Mouse (Mus musculus) liver, embryonic 14.5 days (tissue): ENCODE results near the gene Cntnap5c. TPM values are rescaled to one million over a fixed set of nuclear protein-coding genes. Genes with fewer than 3 reads are reported as not detected.
"Not testable (repeated sequence)": the region's sequence is repeated elsewhere in the genome, so short reads cannot be mapped to it uniquely, and the experiment has no call there.

ENCODE experiments used
- ATAC-seq: fragments of 200-750 bp; cut with Nextera tagmentation; 2 replicates; pipeline ENCODE4 v1.8.0; 2017; ENCODE audit warnings: moderate number of reproducible peaks, mild to moderate bottlenecking, moderate library complexity; ENCODE audit not compliant: insufficient read depth
- DNase-seq, 3 experiments: peaks; one replicate each; pipeline ENCODE4 v3.0.0-alpha.2; 2012 to 2013; ENCODE audit warnings: low read depth in 3 of 3, low spot score in 3 of 3
- H3K27ac ChIP-seq: fragments of 300-500 bp; sonication (generic); 2 replicates; pipeline ENCODE4 v1.5.1; 2014; ENCODE audit warnings: moderate library complexity, mild to moderate bottlenecking, control low read depth, inconsistent platforms
- H3K27me3 ChIP-seq: fragments of 300-500 bp; sonication (generic); 2 replicates; pipeline ENCODE4 v1.6.1; 2014; ENCODE audit warnings: mild to moderate bottlenecking, low read length, moderate library complexity; ENCODE audit not compliant: control insufficient read depth, insufficient read depth
- H3K36me3 ChIP-seq: fragments of 300-500 bp; sonication (generic); replicated peaks from 2 replicates; pipeline ENCODE4 v1.6.1; 2014; ENCODE audit warnings: low read depth; ENCODE audit not compliant: control insufficient read depth, insufficient read depth
- H3K4me1 ChIP-seq, 2 experiments: fragments of 200-500 bp in 1 of 2; fragments of 300-500 bp in 1 of 2; sonication (generic) in 1 of 2; replicated peaks; 2 replicates each; pipeline ENCODE4 v1.6.1; 2012 to 2014; ENCODE audit warnings: antibody characterized with exemption in 1 of 2, inconsistent platforms in 1 of 2, low read length in 1 of 2; ENCODE audit not compliant: control insufficient read depth in 2 of 2, insufficient read depth in 2 of 2
- H3K4me2 ChIP-seq: fragments of 300-500 bp; sonication (generic); 2 replicates; pipeline ENCODE4 v1.6.1; 2014; ENCODE audit warnings: low read depth, mild to moderate bottlenecking, control low read depth, moderate library complexity
- H3K4me3 ChIP-seq, 2 experiments: fragments of 200-500 bp in 1 of 2; fragments of 300-500 bp in 1 of 2; sonication (generic) in 1 of 2; 2 replicates each; pipeline ENCODE4 v1.5.1; 2012 to 2014; ENCODE audit warnings: low read depth in 2 of 2, low read length in 2 of 2, mild to moderate bottlenecking in 2 of 2, control low read depth in 1 of 2, inconsistent platforms in 1 of 2, moderate library complexity in 1 of 2; ENCODE audit not compliant: insufficient read depth in 1 of 2
- H3K9ac ChIP-seq: fragments of 300-500 bp; sonication (generic); replicated peaks from 2 replicates; pipeline ENCODE4 v1.6.1; 2014; ENCODE audit warnings: mild to moderate bottlenecking, control low read depth, moderate library complexity
- H3K9me3 ChIP-seq: fragments of 300-500 bp; sonication (generic); 2 replicates; pipeline ENCODE4 v1.6.1; 2016; ENCODE audit warnings: low read length, mixed read lengths; ENCODE audit not compliant: control insufficient read depth
- CTCF ChIP-seq: IDR thresholded peaks from 2 replicates; pipeline ENCODE4 v1.5.1; 2016; ENCODE audit warnings: antibody characterized with exemption, low read depth, control low read depth
- EP300 ChIP-seq: IDR thresholded peaks from 2 replicates; pipeline ENCODE4 v1.6.1; 2016; ENCODE audit warnings: antibody characterized with exemption, low read depth
- WGBS: fragments of 180-500 bp; shearing (Covaris S2); extraction: QIAGEN DNeasy Blood & Tissue Kit; methylation state at CpG from one replicate; pipeline ENCODE4 v1.1.7; 2014; ENCODE audit not compliant: insufficient replicate concordance; 5-methylcytosine and 5-hydroxymethylcytosine counted together
- polyA plus RNA-seq, 2 experiments: library from polyadenylated mRNA; depleted of rRNA in 1 of 2; stranded (reverse) in 1 of 2; unstranded in 1 of 2; fragments of >200 nt; fragmentation: Nextera tagmentation in 1 of 2; extraction: Ambion mirVana in 1 of 2; gene quantifications; 2 replicates each; pipeline versions ENCODE4 v1.2.1 to v1.2.3; 2012 to 2014

The Cntnap5c gene
- polyA plus RNA-seq, 2 experiments: not detected

- no peak overlapping the region for H3K4me3 ChIP-seq
- H3K4me1 ChIP-seq: no peaks in the 10 kb centered on the region
- H3K9ac ChIP-seq: no peak overlapping the region
- TF ChIP-seq CTCF (no peak), EP300 (no peak)
- no peaks in the 10 kb centered on the region for H3K9me3 ChIP-seq
- no peaks in the 10 kb centered on the region for H3K27me3 ChIP-seq
- ATAC-seq (no peak), DNase-seq (no peak)
- no peaks in the 10 kb centered on the region for H3K36me3 ChIP-seq
- H3K27ac ChIP-seq: no peak overlapping the region
- H3K4me2 ChIP-seq: no peak overlapping the region
Measured at GRCm38 (mm10) chr17:57837090-57837971, 68.0 kb downstream of the Cntnap5c start.

GRCm38 (mm10) chr17:57855811-57856210 lies 86.4 kb downstream of the Cntnap5c start:
- not testable (repeated sequence) for H3K27me3 ChIP-seq, DNase-seq, H3K9me3 ChIP-seq, H3K4me1 ChIP-seq, H3K27ac ChIP-seq, H3K4me3 ChIP-seq, H3K9ac ChIP-seq, H3K36me3 ChIP-seq, H3K4me2 ChIP-seq, ATAC-seq
- WGBS: no CpG with 5 or more reads among the region's 4 CpGs

- Histone ChIP-seq H3K4me1 (no peaks in the 10 kb centered on the region), H3K9ac (no peak overlapping the region), H3K9me3 (no peaks in the 10 kb centered on the region), H3K4me3 (no peak overlapping the region), H3K27ac (no peak overlapping the region), H3K27me3 (no peaks in the 10 kb centered on the region), H3K36me3 (no peaks in the 10 kb centered on the region), H3K4me2 (no peak overlapping the region)
- TF ChIP-seq CTCF (no peak), EP300 (no peak)
- ATAC-seq: no peak
- no peak for DNase-seq
Measured at GRCm38 (mm10) chr17:57865996-57866395, 96.6 kb downstream of the Cntnap5c start.

- Histone ChIP-seq H3K27me3 (no peaks in the 10 kb centered on the region), H3K4me3 (no peak overlapping the region), H3K9me3 (no peaks in the 10 kb centered on the region), H3K9ac (no peak overlapping the region), H3K4me2 (no peak overlapping the region), H3K36me3 (no peaks in the 10 kb centered on the region), H3K4me1 (no peaks in the 10 kb centered on the region), H3K27ac (no peak overlapping the region)
- ATAC-seq (no peak), DNase-seq (no peak)
- TF ChIP-seq CTCF (no peak), EP300 (no peak)
- 52% methylated on average over 4 of the region's 4 CpGs for WGBS
Measured at GRCm38 (mm10) chr17:57887742-57888389, 118.5 kb downstream of the Cntnap5c start.

- DNase-seq: no peak
Measured at GRCm38 (mm10) chr17:57911770-57912293, 142.5 kb downstream of the Cntnap5c start.

More at GRCm38 (mm10) chr17:57911770-57912293, 142.5 kb downstream of the Cntnap5c start:
- TF ChIP-seq EP300 (no peak), CTCF (no peak)
- H3K27me3 ChIP-seq: no peaks in the 10 kb centered on the region
- no peak for ATAC-seq
- no peak overlapping the region for H3K9ac ChIP-seq
- H3K36me3 ChIP-seq: no peaks in the 10 kb centered on the region
- H3K4me3 ChIP-seq: no peak overlapping the region
- H3K27ac ChIP-seq: no peak overlapping the region
- no peak overlapping the region for H3K4me2 ChIP-seq
- no peaks in the 10 kb centered on the region for H3K4me1 ChIP-seq
- H3K9me3 ChIP-seq: no peaks in the 10 kb centered on the region
